Mouse (Mus musculus) heart, adult 2 months (tissue): ENCODE data around the gene Scamp3. TPM values are rescaled to one million over a fixed set of nuclear protein-coding genes. Genes with fewer than 3 reads are reported as not detected.

ENCODE experiments used
- DNase-seq, 2 experiments: peaks; one replicate each; pipeline ENCODE4 v3.0.0; 2021
- H3K27ac ChIP-seq: fragments of 200-600 bp; 2 replicates; pipeline ENCODE4 v1.8.1; 2022
- H3K27me3 ChIP-seq: fragments of 200-500 bp; 2 replicates; pipeline ENCODE4 v1.6.1; 2012; ENCODE audit warnings: mild to moderate bottlenecking, low read length, inconsistent platforms, mixed read lengths; ENCODE audit not compliant: control insufficient read depth, insufficient read depth
- H3K36me3 ChIP-seq: fragments of 200-500 bp; 2 replicates; pipeline ENCODE4 v1.6.1; 2012; ENCODE audit warnings: low read length, inconsistent platforms; ENCODE audit not compliant: control insufficient read depth, insufficient read depth
- H3K4me1 ChIP-seq: fragments of 200-500 bp; 2 replicates; pipeline ENCODE4 v1.6.1; 2011; ENCODE audit warnings: low read length; ENCODE audit not compliant: control insufficient read depth, insufficient read depth
- H3K4me3 ChIP-seq: fragments of 200-600 bp; 2 replicates; pipeline ENCODE4 v1.8.1; 2022
- H3K79me2 ChIP-seq: fragments of 200-500 bp; replicated peaks from 2 replicates; pipeline ENCODE4 v1.6.1; 2012; ENCODE audit warnings: mild to moderate bottlenecking, inconsistent platforms, low read length, moderate library complexity, mixed read lengths; ENCODE audit not compliant: control insufficient read depth, insufficient read depth
- H3K9ac ChIP-seq: fragments of 200-500 bp; 2 replicates; pipeline ENCODE4 v1.6.1; 2012; ENCODE audit warnings: low read depth, mild to moderate bottlenecking, control low read depth, inconsistent platforms, low read length, mixed read lengths
- CTCF ChIP-seq: fragments of 200-600 bp; IDR thresholded peaks from 2 replicates; pipeline ENCODE4 v1.8.1; 2022; ENCODE audit warnings: antibody characterized with exemption, mild to moderate bottlenecking, moderate library complexity
- EP300 ChIP-seq: fragments of 200-500 bp; IDR thresholded peaks from 2 replicates; pipeline ENCODE4 v1.6.1; 2011; ENCODE audit warnings: low read depth, low read length, control low read depth; ENCODE audit not compliant: insufficient read depth
- POLR2A ChIP-seq: fragments of 200-500 bp; IDR thresholded peaks from 2 replicates; pipeline ENCODE4 v1.6.1; 2011; ENCODE audit warnings: mild to moderate bottlenecking, low read depth, low read length, control low read depth; ENCODE audit not compliant: insufficient read depth
- WGBS: fragments of 180-500 bp; shearing (Covaris S2); methylation state at CpG from one replicate; pipeline ENCODE4 v1.1.7; 2018; 5-methylcytosine and 5-hydroxymethylcytosine counted together
- intact Hi-C: fragments of 180-260 bp; cut with DNase I; formaldehyde crosslinking; loops from one replicate; pipeline ENCODE4 v1.15.1; 2025
- microRNA-seq, 2 experiments: library from miRNA; unstranded; fragments of <30 nt; microRNA quantifications; one replicate each; pipeline ENCODE4 v1.2.0; 2021
- polyA plus RNA-seq: library from polyadenylated mRNA; depleted of rRNA; stranded (reverse); fragments of >200 nt; gene quantifications from 2 replicates; pipeline ENCODE4 v1.2.3, GENCODE M21; 2012; rRNA removed
- total RNA-seq, 2 experiments: library from RNA; stranded (reverse); gene quantifications; 2 replicates each; pipeline ENCODE4 v1.2.3; 2021

Gene Scamp3
- total and polyA plus RNA-seq, 3 experiments: 44.5 to 108 (median 54.7) TPM

- H3K4me3 ChIP-seq: no peak overlapping the region
- no peak for DNase-seq
- 85% methylated on average over 2 of the region's 2 CpGs for WGBS
- H3K4me1 ChIP-seq: peaks cover 1% of the 10 kb centered on the region; the same call in 1 of the 2 replicates
- H3K27ac ChIP-seq: no peak overlapping the region
- H3K36me3 ChIP-seq: no peaks in the 10 kb centered on the region
- intact Hi-C loops: no loop called here
- no peaks in the 10 kb centered on the region for H3K27me3 ChIP-seq
- TF ChIP-seq CTCF (no peak), POLR2A (no peak), EP300 (no peak)
- H3K79me2 ChIP-seq: no peaks in the 10 kb centered on the region
- H3K9ac ChIP-seq: no peak overlapping the region
These were observed 53.3 kb downstream of the Scamp3 start for GRCm38 (mm10) chr3:89230561-89230960.

GRCm38 (mm10) chr3:89231345-89231744, 54.1 kb downstream of the Scamp3 start:
- H3K79me2 ChIP-seq: no peaks in the 10 kb centered on the region
- intact Hi-C loops: no loop called here
- no peaks in the 10 kb centered on the region for H3K36me3 ChIP-seq
- H3K9ac ChIP-seq: no peak overlapping the region
- H3K27me3 ChIP-seq: no peaks in the 10 kb centered on the region
- no peak overlapping the region for H3K27ac ChIP-seq
- no peak overlapping the region for H3K4me3 ChIP-seq
- TF ChIP-seq POLR2A (no peak), CTCF (no peak), EP300 (no peak)
- H3K4me1 ChIP-seq: peaks cover 1% of the 10 kb centered on the region; the same call in 1 of the 2 replicates
- no peak for DNase-seq
- 46% methylated on average over 7 of the region's 7 CpGs for WGBS

GRCm38 (mm10) chr3:89231772-89232275, 54.6 kb downstream of the Scamp3 start:
- TF ChIP-seq EP300: no peak
- TF ChIP-seq CTCF: no peak
- TF ChIP-seq POLR2A: no peak
- no peak overlapping the region for H3K9ac ChIP-seq

More at GRCm38 (mm10) chr3:89231772-89232275, 54.6 kb downstream of the Scamp3 start:
- Histone ChIP-seq H3K79me2 (no peaks in the 10 kb centered on the region), H3K27ac (no peak overlapping the region), H3K4me1 (peaks cover 1% of the 10 kb centered on the region; the same call in 1 of the 2 replicates), H3K36me3 (no peaks in the 10 kb centered on the region), H3K4me3 (no peak overlapping the region), H3K27me3 (no peaks in the 10 kb centered on the region)
- WGBS: 73% methylated on average over 16 of the region's 16 CpGs
- intact Hi-C loops: no loop called here
- no peak for DNase-seq

Small RNA genes within 50 kb of the gene (microRNA-seq; reads per million reads assigned to microRNA genes)
- 65.6 to 74.5 reads per million in 2 experiments for gene Mir92b

Other genes starting within 250 kb of the Scamp3 start
- 10 to 100 TPM; 36.4 to 41.1 TPM for gene Ash1l, start 226.9 kb upstream of the Scamp3 start, total RNA-seq
- 6.9 and 14.0 TPM in 2 replicates for gene Ash1l, start 226.9 kb upstream of the Scamp3 start, polyA plus RNA-seq
- gene Dap3, start 226.3 kb upstream of the Scamp3 start, total RNA-seq: 100 to 1,000 TPM; 134 to 153 TPM
- 66.5 and 98.1 TPM in 2 replicates for gene Dap3, start 226.3 kb upstream of the Scamp3 start, polyA plus RNA-seq
- 10 to 100 TPM; 26.4 to 30.9 TPM for gene Rusc1, start 84.2 kb upstream of the Scamp3 start, total RNA-seq
- 38.8 and 50.4 TPM in 2 replicates for gene Rusc1, start 84.2 kb upstream of the Scamp3 start, polyA plus RNA-seq
- not detected for gene Gm43738, start 76.4 kb upstream of the Scamp3 start, total RNA-seq
- not detected in 2 replicates for gene Gm43738, start 76.4 kb upstream of the Scamp3 start, polyA plus RNA-seq
- 10 to 100 TPM; 20.8 to 21.1 TPM for gene Fdps, start 75.5 kb upstream of the Scamp3 start, total RNA-seq
- gene Fdps, start 75.5 kb upstream of the Scamp3 start, polyA plus RNA-seq: 22.5 and 29.6 TPM in 2 replicates
- not detected for gene Pklr, start 41.3 kb upstream of the Scamp3 start, total RNA-seq
- 0.06 TPM in 1 of 2 replicates, not detected in the other for gene Pklr, start 41.3 kb upstream of the Scamp3 start, polyA plus RNA-seq
- gene Hcn3, start 17.3 kb upstream of the Scamp3 start, total RNA-seq: under 1 TPM in 1 of 2 experiments, not detected in 1; 0.25 TPM
- gene Hcn3, start 17.3 kb upstream of the Scamp3 start, polyA plus RNA-seq: 0.26 and 0.29 TPM in 2 replicates
- 10 to 100 TPM; 15.4 to 18.9 TPM for gene Clk2, start 12.7 kb upstream of the Scamp3 start, total RNA-seq
- gene Clk2, start 12.7 kb upstream of the Scamp3 start, polyA plus RNA-seq: 26.5 and 40.4 TPM in 2 replicates
- gene Fam189b, start 5.7 kb downstream of the Scamp3 start, total RNA-seq: 1 to 10 TPM; 3.9 to 5.1 TPM
- 12.8 and 18.0 TPM in 2 replicates for gene Fam189b, start 5.7 kb downstream of the Scamp3 start, polyA plus RNA-seq
- gene Gba, start 25.5 kb downstream of the Scamp3 start, total RNA-seq: 10 to 100 TPM; 19.9 to 20.4 TPM
- 26.3 and 39.2 TPM in 2 replicates for gene Gba, start 25.5 kb downstream of the Scamp3 start, polyA plus RNA-seq
- gene Thbs3, start 37.7 kb downstream of the Scamp3 start, total RNA-seq: 1 to 10 TPM; 3.4 to 5.1 TPM
- 15.8 and 24.3 TPM in 2 replicates for gene Thbs3, start 37.7 kb downstream of the Scamp3 start, polyA plus RNA-seq
- 10 to 100 TPM; 59.8 to 61.8 TPM for gene Mtx1, start 49.6 kb downstream of the Scamp3 start, total RNA-seq
- gene Mtx1, start 49.6 kb downstream of the Scamp3 start, polyA plus RNA-seq: 96.2 and 111 TPM in 2 replicates
- under 1 TPM; 0.39 to 0.47 TPM for gene Muc1, start 51.6 kb downstream of the Scamp3 start, total RNA-seq
- 0.67 and 6.2 TPM in 2 replicates for gene Muc1, start 51.6 kb downstream of the Scamp3 start, polyA plus RNA-seq
- gene Krtcap2, start 68.5 kb downstream of the Scamp3 start, total RNA-seq: 10 to 100 TPM; 80.7 to 95.7 TPM
- 84.3 and 116 TPM in 2 replicates for gene Krtcap2, start 68.5 kb downstream of the Scamp3 start, polyA plus RNA-seq
- under 1 TPM; 0.39 to 0.96 TPM for gene Trim46, start 68.8 kb downstream of the Scamp3 start, total RNA-seq
- 1.4 and 1.9 TPM in 2 replicates for gene Trim46, start 68.8 kb downstream of the Scamp3 start, polyA plus RNA-seq
- gene Dpm3, start 81.9 kb downstream of the Scamp3 start, total RNA-seq: 10 to 100 TPM; 54.3 to 58.2 TPM
- 140 and 160 TPM in 2 replicates for gene Dpm3, start 81.9 kb downstream of the Scamp3 start, polyA plus RNA-seq
- gene Slc50a1, start 93.1 kb downstream of the Scamp3 start, total RNA-seq: 10 to 100 TPM; 17.3 to 23.3 TPM
- 105 and 111 TPM in 2 replicates for gene Slc50a1, start 93.1 kb downstream of the Scamp3 start, polyA plus RNA-seq
- 10 to 100 TPM; 22.6 to 28.4 TPM for gene Efna1, start 103.7 kb downstream of the Scamp3 start, total RNA-seq
- gene Efna1, start 103.7 kb downstream of the Scamp3 start, polyA plus RNA-seq: 39.6 and 44.4 TPM in 2 replicates
- not detected for gene Efna3, start 145.5 kb downstream of the Scamp3 start, total RNA-seq
- 0.09 TPM in 1 of 2 replicates, not detected in the other for gene Efna3, start 145.5 kb downstream of the Scamp3 start, polyA plus RNA-seq
- gene Efna4, start 160.6 kb downstream of the Scamp3 start, total RNA-seq: under 1 TPM; 0.21 to 0.36 TPM
- gene Efna4, start 160.6 kb downstream of the Scamp3 start, polyA plus RNA-seq: 0.64 and 0.86 TPM in 2 replicates
- gene Adam15, start 172.5 kb downstream of the Scamp3 start, total RNA-seq: 10 to 100 TPM; 56.8 to 59.2 TPM
- gene Adam15, start 172.5 kb downstream of the Scamp3 start, polyA plus RNA-seq: 95.6 and 95.7 TPM in 2 replicates
- gene Dcst2, start 184.5 kb downstream of the Scamp3 start, total RNA-seq: not detected
- 0.09 and 0.35 TPM in 2 replicates for gene Dcst2, start 184.5 kb downstream of the Scamp3 start, polyA plus RNA-seq
- gene Dcst1, start 187.8 kb downstream of the Scamp3 start, total RNA-seq: not detected
- gene Dcst1, start 187.8 kb downstream of the Scamp3 start, polyA plus RNA-seq: 0.18 and 0.23 TPM in 2 replicates
- gene Zbtb7b, start 217.3 kb downstream of the Scamp3 start, total RNA-seq: 10 to 100 TPM; 20.5 to 23.4 TPM
- gene Zbtb7b, start 217.3 kb downstream of the Scamp3 start, polyA plus RNA-seq: 21.5 and 21.9 TPM in 2 replicates
- not detected for gene Lenep, start 225.3 kb downstream of the Scamp3 start, total RNA-seq
- gene Lenep, start 225.3 kb downstream of the Scamp3 start, polyA plus RNA-seq: 2.1 and 5.4 TPM in 2 replicates
- 10 to 100 TPM; 56.1 to 59.7 TPM for gene Flad1, start 234.4 kb downstream of the Scamp3 start, total RNA-seq
- gene Flad1, start 234.4 kb downstream of the Scamp3 start, polyA plus RNA-seq: 81.3 and 89.8 TPM in 2 replicates
- gene Cks1b, start 240.9 kb downstream of the Scamp3 start, total RNA-seq: 1 to 10 TPM; 3.3 to 3.5 TPM
- gene Cks1b, start 240.9 kb downstream of the Scamp3 start, polyA plus RNA-seq: 9.0 and 10.7 TPM in 2 replicates
- 10 to 100 TPM; 31.6 to 32.0 TPM for gene Shc1, start 241.0 kb downstream of the Scamp3 start, total RNA-seq
- 32.4 and 50.5 TPM in 2 replicates for gene Shc1, start 241.0 kb downstream of the Scamp3 start, polyA plus RNA-seq